Comparison of ENCODE assay signal across 11 mouse cellular contexts in the genomic region with DNA sequence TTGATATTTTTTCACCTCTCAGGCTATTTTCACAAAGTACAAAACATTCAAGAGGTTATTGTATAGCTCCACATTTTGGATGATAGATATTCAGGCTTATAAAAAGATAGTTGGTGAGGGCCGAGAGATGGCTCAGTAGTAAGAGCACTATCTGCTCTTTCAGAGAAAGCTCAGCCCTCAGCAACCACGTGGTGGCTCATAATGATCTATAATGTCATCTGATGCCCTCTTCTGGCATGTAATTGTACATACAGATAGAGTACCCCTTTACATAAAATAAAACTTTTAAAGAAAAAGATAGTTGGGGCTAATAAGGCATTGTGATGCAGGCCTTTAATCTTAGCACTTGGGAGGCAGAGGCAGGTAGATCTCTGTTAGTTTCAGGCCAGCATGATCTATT. TPM values are rescaled to one million over a fixed set of nuclear protein-coding genes. Genes with fewer than 3 reads are reported as not detected.
A peak's percentile ranks its signal among the peaks of the same experiment; 100 is the strongest.
DNase-seq lines count a peak whose midpoint lies in the region; ATAC-seq and TF ChIP-seq lines count a peak whose summit lies in the region.
"Had no signal": no experiment of that assay in that cellular context is flagged by ENCODE, and none has a peak within 500 bp of the region (broad histone marks: within the 10 kb centered on the region; RNA-seq: fewer than 3 reads in every experiment).

No protein-coding gene starts in this region.

- no peaks in the 10 kb centered on the region for H3K27me3 ChIP-seq in midbrain, embryonic 10.5 days (ENCODE audit: low read depth, poor library complexity, severe bottlenecking)
- no peaks in the 10 kb centered on the region for H3K27me3 ChIP-seq in midbrain, postnatal 0 days (ENCODE audit: insufficient read depth, low read length)

- no peak for DNase-seq in midbrain, embryonic 10.5 days (ENCODE audit: low spot score)
- DNase-seq in midbrain, postnatal 0 days (ENCODE audit: low spot score), result no peak
- peak; percentile 24 for DNase-seq in MN1 (ENCODE audit: low spot score)
- DNase-seq in induced T-regulatory cell, adult 2 months (ENCODE audit: low read depth), result peak; percentile 53
- no peak for DNase-seq in left cerebral cortex, postnatal 25 days (ENCODE audit: low spot score in 2 of 2)
- no peak for DNase-seq in frontal cortex, postnatal 36 days (ENCODE audit: low spot score in 2 of 2)
- DNase-seq: adrenal gland, postnatal 14 days; thymus, postnatal 25 days had no signal

- peaks cover 24% of the 10 kb centered on the region for H3K4me1 ChIP-seq in midbrain, embryonic 10.5 days
- peaks cover 9% of the 10 kb centered on the region for H3K4me1 ChIP-seq in midbrain, postnatal 0 days (ENCODE audit: insufficient read depth, low read length)

- H3K4me2 ChIP-seq in midbrain, postnatal 0 days (ENCODE audit: low read depth, low read length, poor library complexity, severe bottlenecking), result no peak overlapping the region

- no peak overlapping the region for H3K27ac ChIP-seq in midbrain, embryonic 10.5 days (replicated peaks)
- no peak overlapping the region for H3K27ac ChIP-seq in midbrain, postnatal 0 days (ENCODE audit: low read depth, low read length)

- H3K9me3 ChIP-seq in midbrain, embryonic 10.5 days (replicated peaks), result no peaks in the 10 kb centered on the region
- no peaks in the 10 kb centered on the region for H3K9me3 ChIP-seq in midbrain, postnatal 0 days (ENCODE audit: low read length)

- no peak for TF ChIP-seq CTCF in midbrain, postnatal 0 days (IDR thresholded peaks at IDR 0.05)

- H3K36me3 ChIP-seq in midbrain, embryonic 10.5 days, result peaks cover 51% of the 10 kb centered on the region
- H3K36me3 ChIP-seq in midbrain, postnatal 0 days (ENCODE audit: insufficient read depth, low read length), result peaks cover 24% of the 10 kb centered on the region

- 66% methylated on average over 2 of the region's 2 CpGs for WGBS in midbrain, embryonic 10.5 days
- WGBS in midbrain, postnatal 0 days, result 61% methylated on average over 2 of the region's 2 CpGs

- peak overlapping the region; percentile 77; the same call in 1 of the 2 replicates for H3K4me3 ChIP-seq in midbrain, embryonic 10.5 days
- no peak overlapping the region for H3K4me3 ChIP-seq in midbrain, postnatal 0 days (ENCODE audit: low read depth, low read length)

- intact Hi-C loops in left cerebral cortex, postnatal 25 days (cut with DNase I), result no loop called here

- no peak overlapping the region for H3K9ac ChIP-seq in midbrain, postnatal 0 days (replicated peaks; ENCODE audit: low read length, poor library complexity, severe bottlenecking)

- no peak for ATAC-seq in midbrain, postnatal 0 days (ENCODE audit: low FRiP score)
- ATAC-seq in neutrophil, adult 5-6 weeks (ENCODE audit: extremely low read depth, insufficient number of reproducible peaks, low FRiP score, poor library complexity, severe bottlenecking), result peak; percentile 32; the same call in 1 of the 2 replicates

RNA-seq across cellular contexts. Expression of a gene that starts 1.0 kb away (rescaled TPM):
- polyA plus RNA-seq in midbrain, embryonic 10.5 days (2016; fragmentation: Nextera tagmentation; extraction: Ambion mirVana), result 25.8 and 27.6 TPM in 2 replicates
- total RNA-seq in midbrain, postnatal 0 days (2014; rRNA removed), result 25.3 and 25.7 TPM in 2 replicates
- 18.1 and 20.4 TPM in 2 replicates for polyA plus RNA-seq in midbrain, postnatal 0 days (2015; fragmentation: Nextera tagmentation; extraction: Ambion mirVana)
- 15.3 and 16.2 TPM in 2 replicates for total RNA-seq in neutrophil, adult 5-6 weeks (2017)
- 10 to 100 TPM; 16.7 to 17.2 TPM for total RNA-seq in left cerebral cortex, postnatal 25 days (2021)

RNA-seq across cellular contexts. Expression of a gene that starts 1.8 kb away (rescaled TPM):
- polyA plus RNA-seq in midbrain, embryonic 10.5 days (2016; fragmentation: Nextera tagmentation; extraction: Ambion mirVana), result 30.2 and 32.4 TPM in 2 replicates
- 36.8 and 39.6 TPM in 2 replicates for total RNA-seq in midbrain, postnatal 0 days (2014; rRNA removed)
- polyA plus RNA-seq in midbrain, postnatal 0 days (2015; fragmentation: Nextera tagmentation; extraction: Ambion mirVana), result 23.3 and 30.1 TPM in 2 replicates
- 97.4 and 104 TPM in 2 replicates for total RNA-seq in neutrophil, adult 5-6 weeks (2017)
- total RNA-seq in left cerebral cortex, postnatal 25 days (2021), result 10 to 100 TPM; 50.8 to 53.6 TPM

RNA-seq across cellular contexts. Expression of a gene that starts 34.0 kb away (rescaled TPM):
- 94.8 and 97.2 TPM in 2 replicates for polyA plus RNA-seq in midbrain, embryonic 10.5 days (2016; fragmentation: Nextera tagmentation; extraction: Ambion mirVana)
- total RNA-seq in midbrain, postnatal 0 days (2014; rRNA removed), result 35.2 and 37.3 TPM in 2 replicates
- 62.7 and 71.1 TPM in 2 replicates for polyA plus RNA-seq in midbrain, postnatal 0 days (2015; fragmentation: Nextera tagmentation; extraction: Ambion mirVana)
- total RNA-seq in neutrophil, adult 5-6 weeks (2017), result 20.5 and 26.8 TPM in 2 replicates
- 10 to 100 TPM; 27.6 to 30.0 TPM for total RNA-seq in left cerebral cortex, postnatal 25 days (2021)

RNA-seq across cellular contexts. Expression of a gene that starts 43.0 kb away (rescaled TPM):
- not detected in 2 replicates for polyA plus RNA-seq in midbrain, embryonic 10.5 days (2016; fragmentation: Nextera tagmentation; extraction: Ambion mirVana)
- 0.28 TPM in 1 of 2 replicates, not detected in the other for total RNA-seq in midbrain, postnatal 0 days (2014; rRNA removed)
- not detected in 2 replicates for polyA plus RNA-seq in midbrain, postnatal 0 days (2015; fragmentation: Nextera tagmentation; extraction: Ambion mirVana)
- 0.86 and 1.2 TPM in 2 replicates for total RNA-seq in neutrophil, adult 5-6 weeks (2017)
- total RNA-seq in left cerebral cortex, postnatal 25 days (2021), result under 1 TPM; 0.16 to 0.30 TPM
- total RNA-seq: adrenal gland, postnatal 14 days; hematopoietic stem cell, adult 5-6 weeks had no signal
- polyA plus RNA-seq: cortical plate, adult 2 months had no signal

Comparison
In these comparisons a context has a peak if more than half of its experiments do, and no peak if none do; other contexts are left out.
1. DNase-seq: peak in MN1 (single experiment) and induced T-regulatory cell, adult 2 months (single experiment); none in midbrain, embryonic 10.5 days (single experiment), midbrain, postnatal 0 days (single experiment), left cerebral cortex, postnatal 25 days (0 of 2) and frontal cortex, postnatal 36 days (0 of 2).